ENCODE assay signal across 28 mouse cellular contexts in genomic region chr16:56495266-56495665, GRCm38 (mm10). TPM values are rescaled to one million over a fixed set of nuclear protein-coding genes. Genes with fewer than 3 reads are reported as not detected.
A peak's percentile ranks its signal among the peaks of the same experiment; 100 is the strongest.
DNase-seq lines count a peak whose midpoint lies in the region; ATAC-seq and TF ChIP-seq lines count a peak whose summit lies in the region.
"Had no signal": no experiment of that assay in that cellular context is flagged by ENCODE, and none has a peak within 500 bp of the region (broad histone marks: within the 10 kb centered on the region; RNA-seq: fewer than 3 reads in every experiment).

No protein-coding gene starts in this region.

- H3K4me2 ChIP-seq in lung, embryonic 14.5 days: no peak overlapping the region
- no peak overlapping the region for H3K4me2 ChIP-seq in lung, postnatal 0 days (replicated peaks; ENCODE audit: low read depth, low read length)
- H3K4me2 ChIP-seq: embryonic facial prominence, embryonic 13.5 days; forebrain, embryonic 15.5 days; heart, embryonic 11.5 days; limb, embryonic 13.5 days; liver, embryonic 13.5 days; midbrain, embryonic 13.5 days; neural tube, embryonic 13.5 days had no signal

- no peak overlapping the region for H3K9ac ChIP-seq in heart, adult 2 months (ENCODE audit: low read depth, low read length)
- H3K9ac ChIP-seq in lung, embryonic 14.5 days: no peak overlapping the region
- H3K9ac ChIP-seq in lung, postnatal 0 days (replicated peaks; ENCODE audit: low read depth): no peak overlapping the region
- H3K9ac ChIP-seq: embryonic facial prominence, embryonic 13.5 days; forebrain, embryonic 15.5 days; limb, embryonic 13.5 days; liver, embryonic 13.5 days; midbrain, embryonic 13.5 days; neural tube, embryonic 13.5 days had no signal

- TF ChIP-seq CTCF in heart, adult 2 months (IDR thresholded peaks at IDR 0.05): no peak
- no peak for TF ChIP-seq CTCF in lung, embryonic 14.5 days (IDR thresholded peaks at IDR 0.05; ENCODE audit: low read depth)
- no peak for TF ChIP-seq CTCF in lung, postnatal 0 days (IDR thresholded peaks at IDR 0.05)

- peaks cover 1% of the 10 kb centered on the region for H3K4me1 ChIP-seq in heart, adult 2 months (ENCODE audit: control insufficient read depth, insufficient read depth, low read length)
- no peaks in the 10 kb centered on the region for H3K4me1 ChIP-seq in lung, embryonic 14.5 days (ENCODE audit: insufficient read depth)
- no peaks in the 10 kb centered on the region for H3K4me1 ChIP-seq in lung, postnatal 0 days (ENCODE audit: insufficient read depth, low read depth, low read length)
- H3K4me1 ChIP-seq: embryonic facial prominence, embryonic 13.5 days; forebrain, embryonic 10.5 days; forebrain, embryonic 15.5 days; limb, embryonic 13.5 days; liver, embryonic 13.5 days; midbrain, embryonic 13.5 days; neural tube, embryonic 13.5 days had no signal

- H3K9me3 ChIP-seq in lung, embryonic 14.5 days (ENCODE audit: low read depth, low read length): no peaks in the 10 kb centered on the region
- H3K9me3 ChIP-seq in lung, postnatal 0 days (ENCODE audit: low read length): no peaks in the 10 kb centered on the region
- H3K9me3 ChIP-seq: embryonic facial prominence, embryonic 13.5 days; forebrain, embryonic 10.5 days; forebrain, embryonic 15.5 days; limb, embryonic 13.5 days; liver, embryonic 13.5 days; midbrain, embryonic 13.5 days; neural tube, embryonic 13.5 days had no signal

- intact Hi-C loops in heart, adult 2 months (cut with DNase I): no loop called here

- no peaks in the 10 kb centered on the region for H3K79me2 ChIP-seq in heart, adult 2 months (replicated peaks; ENCODE audit: control insufficient read depth, insufficient read depth, low read length)

- TF ChIP-seq EP300 in heart, adult 2 months (IDR thresholded peaks at IDR 0.05; ENCODE audit: insufficient read depth, low read depth, low read length): no peak
- TF ChIP-seq EP300 in lung, postnatal 0 days (IDR thresholded peaks at IDR 0.05): peak; percentile 8; the same call in 1 of the 2 replicates

- no peak for DNase-seq in heart, adult 2 months
- DNase-seq in heart, adult 8-10 months (ENCODE audit: low spot score): no peak
- DNase-seq in lung, embryonic 14.5 days: peak; percentile 64
- DNase-seq in lung, postnatal 4 days: no peak
- peak; percentile 56 for DNase-seq in lung, postnatal 0 days (ENCODE audit: low spot score)
- peak; percentile 43 for DNase-seq in skeletal muscle tissue, adult 2 months (ENCODE audit: low read depth, low spot score)
- no peak for DNase-seq in c-Kit-positive CD71-positive TER-119-positive erythroid progenitor cells, embryonic 14.5 days (ENCODE audit: low spot score)
- DNase-seq: adrenal gland, adult 8-10 months; cerebellum, adult 11 months; cerebellum, postnatal 10 days; gastrocnemius, postnatal 36 days; kidney, adult 18-20 months; kidney, postnatal 4 days; liver, embryonic 13.5 days; right cerebral cortex, postnatal 4 days; thymus, postnatal 4 days had no signal

- H3K27ac ChIP-seq in heart, adult 2 months: peak overlapping the region; percentile 3; the same call in 1 of the 2 replicates
- no peak overlapping the region for H3K27ac ChIP-seq in lung, embryonic 14.5 days (ENCODE audit: low read depth)
- H3K27ac ChIP-seq in lung, postnatal 0 days (ENCODE audit: low read length): no peak overlapping the region
- H3K27ac ChIP-seq: embryonic facial prominence, embryonic 13.5 days; forebrain, embryonic 10.5 days; forebrain, embryonic 15.5 days; kidney, postnatal 0 days; limb, embryonic 13.5 days; liver, embryonic 13.5 days; macrophage; midbrain, embryonic 13.5 days; neural tube, embryonic 13.5 days had no signal

- no peaks in the 10 kb centered on the region for H3K36me3 ChIP-seq in heart, adult 2 months (ENCODE audit: control insufficient read depth, insufficient read depth, low read length)
- no peaks in the 10 kb centered on the region for H3K36me3 ChIP-seq in lung, embryonic 14.5 days (ENCODE audit: insufficient read depth)
- H3K36me3 ChIP-seq in lung, postnatal 0 days (ENCODE audit: insufficient read depth, low read length): no peaks in the 10 kb centered on the region
- H3K36me3 ChIP-seq: embryonic facial prominence, embryonic 13.5 days; forebrain, embryonic 10.5 days; forebrain, embryonic 15.5 days; limb, embryonic 13.5 days; liver, embryonic 13.5 days; midbrain, embryonic 13.5 days; neural tube, embryonic 13.5 days had no signal

- H3K4me3 ChIP-seq in heart, adult 2 months: no peak overlapping the region
- no peak overlapping the region for H3K4me3 ChIP-seq in lung, embryonic 14.5 days (ENCODE audit: low read depth, low read length)
- H3K4me3 ChIP-seq in lung, postnatal 0 days (ENCODE audit: low read depth, low read length): no peak overlapping the region
- H3K4me3 ChIP-seq: embryonic facial prominence, embryonic 13.5 days; forebrain, embryonic 10.5 days; forebrain, embryonic 15.5 days; limb, embryonic 13.5 days; liver, embryonic 13.5 days; midbrain, embryonic 13.5 days; neural tube, embryonic 13.5 days had no signal

- no peak for TF ChIP-seq POLR2A in heart, adult 2 months (IDR thresholded peaks at IDR 0.05; ENCODE audit: insufficient read depth, low read depth, low read length)

- 0 out of 2 replicates have a peak, but pooled peaks have one; percentile 8 for ATAC-seq in lung, embryonic 14.5 days (ENCODE audit: insufficient read depth)
- peak; percentile 71 for ATAC-seq in lung, postnatal 0 days
- ATAC-seq: forebrain, embryonic 15.5 days; hindbrain, embryonic 16.5 days; midbrain, embryonic 13.5 days had no signal

- no peaks in the 10 kb centered on the region for H3K27me3 ChIP-seq in heart, adult 2 months (ENCODE audit: control insufficient read depth, insufficient read depth, low read length)
- no peaks in the 10 kb centered on the region for H3K27me3 ChIP-seq in lung, embryonic 14.5 days (ENCODE audit: insufficient read depth, low read length)
- no peaks in the 10 kb centered on the region for H3K27me3 ChIP-seq in lung, postnatal 0 days (replicated peaks; ENCODE audit: insufficient read depth, low read length)
- H3K27me3 ChIP-seq: forebrain, embryonic 15.5 days; limb, embryonic 13.5 days; liver, embryonic 13.5 days; midbrain, embryonic 13.5 days; neural tube, embryonic 13.5 days had no signal

- 39% methylated on average over 4 of the region's 4 CpGs for WGBS in heart, adult 2 months
- 53% methylated on average over 4 of the region's 4 CpGs for WGBS in lung, embryonic 14.5 days
- WGBS in lung, postnatal 0 days: 26% methylated on average over 4 of the region's 4 CpGs

RNA-seq across cellular contexts. Expression of gene Abi3bp, which starts 17.6 kb away (rescaled TPM):
- total RNA-seq in heart, adult 2 months (2021): 1 to 10 TPM; 5.6 to 6.4 TPM
- 4.8 and 7.9 TPM in 2 replicates for polyA plus RNA-seq in heart, adult 2 months (2012; rRNA removed)
- total RNA-seq in heart, adult 8-10 months (2022): 1 to 10 TPM; 4.9 to 5.9 (median 5.4) TPM
- 18.1 and 20.2 TPM in 2 replicates for polyA plus RNA-seq in lung, embryonic 14.5 days (2014; fragmentation: Nextera tagmentation; extraction: Ambion mirVana)
- 8.4 and 11.4 TPM in 2 replicates for polyA plus RNA-seq in lung, postnatal 0 days (2015; fragmentation: Nextera tagmentation; extraction: Ambion mirVana)
- total RNA-seq: common myeloid progenitor, adult 5-6 weeks; megakaryocyte-erythroid progenitor cell, adult 5-6 weeks had no signal
- polyA plus RNA-seq: macrophage had no signal

Comparison
In these comparisons a context has a peak if more than half of its experiments do, and no peak if none do; other contexts are left out.
1. DNase-seq: peak in lung, embryonic 14.5 days (single experiment), lung, postnatal 0 days (single experiment) and skeletal muscle tissue, adult 2 months (single experiment); none in heart, adult 2 months (0 of 2), heart, adult 8-10 months (single experiment), lung, postnatal 4 days (0 of 2) and c-Kit-positive CD71-positive TER-119-positive erythroid progenitor cells, embryonic 14.5 days (single experiment).